Mouse (Mus musculus): ENCODE measurements around the gene Suds3. TPM values are rescaled to one million over a fixed set of nuclear protein-coding genes. Genes with fewer than 3 reads are reported as not detected.
A peak's percentile ranks its signal among the peaks of the same experiment; 100 is the strongest.

The Suds3 gene
- polyA plus RNA-seq, 1 experiment from 2014 or later, result 78.8 TPM

GRCm38 (mm10) chr5:117134889-117135456, 19.1 kb upstream of the Suds3 start:
- Histone ChIP-seq H3K4me3 (no peak overlapping the region), H3K27me3 (no peaks in the 10 kb centered on the region), H3K36me3 (no peaks in the 10 kb centered on the region), H3K9me3 (no peaks in the 10 kb centered on the region), H3K27ac (peak overlapping the region; percentile 94), H3K9ac (no peak overlapping the region), H3K4me2 (peak overlapping the region; percentile 44), H3K4me1 (peaks cover 57% of the 10 kb centered on the region)
- ATAC-seq (ENCODE audit: borderline replicate concordance, extremely low read depth, low FRiP score, low TSS enrichment), result no peak
- 18% methylated on average over 3 of the region's 3 CpGs for WGBS

GRCm38 (mm10) chr5:117134066-117134888, 18.4 kb upstream of the Suds3 start:
- ATAC-seq (ENCODE audit: borderline replicate concordance, extremely low read depth, low FRiP score, low TSS enrichment), result peak; percentile 50; the same call in 1 of the 2 replicates
- H3K27me3 ChIP-seq, result no peaks in the 10 kb centered on the region
- H3K4me1 ChIP-seq, result peaks cover 57% of the 10 kb centered on the region
- peak overlapping the region; percentile 44 for H3K4me2 ChIP-seq
- H3K36me3 ChIP-seq, result no peaks in the 10 kb centered on the region
- no peak overlapping the region for H3K9ac ChIP-seq
- no peaks in the 10 kb centered on the region for H3K9me3 ChIP-seq
- WGBS, result 24% methylated on average over 19 of the region's 19 CpGs
- H3K27ac ChIP-seq, result peak overlapping the region; percentile 94
- peak overlapping the region; percentile 11 for H3K4me3 ChIP-seq

- Histone ChIP-seq H3K4me1 (peaks cover 52% of the 10 kb centered on the region), H3K4me2 (peak overlapping the region; percentile 44), H3K27ac (peak overlapping the region; percentile 94), H3K9ac (no peak overlapping the region), H3K4me3 (peak overlapping the region; percentile 11), H3K36me3 (no peaks in the 10 kb centered on the region), H3K27me3 (no peaks in the 10 kb centered on the region), H3K9me3 (no peaks in the 10 kb centered on the region)
- WGBS, result 36% methylated on average over 17 of the region's 17 CpGs
- ATAC-seq (ENCODE audit: borderline replicate concordance, extremely low read depth, low FRiP score, low TSS enrichment), result peak; percentile 39; the same call in 1 of the 2 replicates
Measured at GRCm38 (mm10) chr5:117133446-117134065, 17.6 kb upstream of the Suds3 start.

- Histone ChIP-seq H3K9me3 (no peaks in the 10 kb centered on the region), H3K4me1 (peaks cover 26% of the 10 kb centered on the region), H3K4me3 (no peak overlapping the region), H3K9ac (no peak overlapping the region), H3K27ac (no peak overlapping the region), H3K27me3 (no peaks in the 10 kb centered on the region), H3K4me2 (no peak overlapping the region), H3K36me3 (no peaks in the 10 kb centered on the region)
- no peak for ATAC-seq (ENCODE audit: borderline replicate concordance, extremely low read depth, low FRiP score, low TSS enrichment)
- 88% methylated on average over 15 of the region's 15 CpGs for WGBS
Measured at GRCm38 (mm10) chr5:117130726-117131125, 14.8 kb upstream of the Suds3 start.

GRCm38 (mm10) chr5:117127051-117127450, 11.1 kb upstream of the Suds3 start:
- H3K36me3 ChIP-seq, result no peaks in the 10 kb centered on the region
- H3K9ac ChIP-seq, result no peak overlapping the region
- no peaks in the 10 kb centered on the region for H3K4me1 ChIP-seq
- 75% methylated on average over 4 of the region's 4 CpGs for WGBS
- H3K9me3 ChIP-seq, result no peaks in the 10 kb centered on the region
- no peak overlapping the region for H3K4me3 ChIP-seq
- H3K4me2 ChIP-seq, result no peak overlapping the region
- ATAC-seq (ENCODE audit: borderline replicate concordance, extremely low read depth, low FRiP score, low TSS enrichment), result no peak
- H3K27ac ChIP-seq, result no peak overlapping the region
- H3K27me3 ChIP-seq, result no peaks in the 10 kb centered on the region

- no peaks in the 10 kb centered on the region for H3K9me3 ChIP-seq
- H3K27ac ChIP-seq, result no peak overlapping the region
- H3K4me1 ChIP-seq, result peaks cover 11% of the 10 kb centered on the region
- H3K27me3 ChIP-seq, result 0 out of 2 replicates have a peak, but pooled peaks cover 3% of the 10 kb centered on the region
- H3K9ac ChIP-seq, result no peak overlapping the region
- no peak overlapping the region for H3K4me3 ChIP-seq
- no peaks in the 10 kb centered on the region for H3K36me3 ChIP-seq
- no peak overlapping the region for H3K4me2 ChIP-seq
- WGBS, result 81% methylated on average over 16 of the region's 16 CpGs
- ATAC-seq (ENCODE audit: borderline replicate concordance, extremely low read depth, low FRiP score, low TSS enrichment), result peak; percentile 59; the same call in 1 of the 2 replicates
Measured at GRCm38 (mm10) chr5:117125482-117126346, 9.8 kb upstream of the Suds3 start.

GRCm38 (mm10) chr5:117123840-117124239, 7.9 kb upstream of the Suds3 start:
- Histone ChIP-seq H3K36me3 (no peaks in the 10 kb centered on the region), H3K27me3 (0 out of 2 replicates have a peak, but pooled peaks cover 3% of the 10 kb centered on the region), H3K9me3 (no peaks in the 10 kb centered on the region), H3K4me3 (no peak overlapping the region), H3K4me2 (no peak overlapping the region), H3K9ac (no peak overlapping the region), H3K27ac (no peak overlapping the region), H3K4me1 (peaks cover 16% of the 10 kb centered on the region)
- WGBS, result 83% methylated on average over 4 of the region's 4 CpGs
- no peak for ATAC-seq (ENCODE audit: borderline replicate concordance, extremely low read depth, low FRiP score, low TSS enrichment)

- Histone ChIP-seq H3K4me2 (no peak overlapping the region), H3K36me3 (no peaks in the 10 kb centered on the region), H3K9ac (no peak overlapping the region), H3K27me3 (0 out of 2 replicates have a peak, but pooled peaks cover 3% of the 10 kb centered on the region), H3K4me1 (peaks cover 19% of the 10 kb centered on the region), H3K9me3 (no peaks in the 10 kb centered on the region), H3K4me3 (no peak overlapping the region), H3K27ac (no peak overlapping the region)
- WGBS, result 35% methylated on average over 6 of the region's 6 CpGs
- no peak for ATAC-seq (ENCODE audit: borderline replicate concordance, extremely low read depth, low FRiP score, low TSS enrichment)
Measured at GRCm38 (mm10) chr5:117123102-117123501, 7.2 kb upstream of the Suds3 start.

GRCm38 (mm10) chr5:117121657-117122056, 5.7 kb upstream of the Suds3 start:
- Histone ChIP-seq H3K36me3 (no peaks in the 10 kb centered on the region), H3K9ac (peak overlapping the region; percentile 64; the same call in 1 of the 2 replicates), H3K27ac (no peak overlapping the region), H3K4me3 (peak overlapping the region; percentile 89), H3K27me3 (0 out of 2 replicates have a peak, but pooled peaks cover 3% of the 10 kb centered on the region), H3K4me2 (peak overlapping the region; percentile 93), H3K4me1 (peaks cover 19% of the 10 kb centered on the region), H3K9me3 (no peaks in the 10 kb centered on the region)
- no peak for ATAC-seq (ENCODE audit: borderline replicate concordance, extremely low read depth, low FRiP score, low TSS enrichment)
- WGBS, result 6% methylated on average over 2 of the region's 2 CpGs

- H3K4me2 ChIP-seq, result peak overlapping the region; percentile 93
- H3K9ac ChIP-seq, result peak overlapping the region; percentile 64
- H3K9me3 ChIP-seq, result no peaks in the 10 kb centered on the region
- peak overlapping the region; percentile 89 for H3K4me3 ChIP-seq
- peaks cover 21% of the 10 kb centered on the region for H3K4me1 ChIP-seq
- H3K27ac ChIP-seq, result no peak overlapping the region
- H3K36me3 ChIP-seq, result no peaks in the 10 kb centered on the region
- 0 out of 2 replicates have a peak, but pooled peaks cover 3% of the 10 kb centered on the region for H3K27me3 ChIP-seq
- ATAC-seq (ENCODE audit: borderline replicate concordance, extremely low read depth, low FRiP score, low TSS enrichment), result no peak
- under 1% methylated on average over 40 of the region's 40 CpGs for WGBS
Measured at GRCm38 (mm10) chr5:117120489-117121466, 4.9 kb upstream of the Suds3 start.
